Mouse (Mus musculus): ENCODE measurements around the gene Rho.

Rho gene

DNA sequence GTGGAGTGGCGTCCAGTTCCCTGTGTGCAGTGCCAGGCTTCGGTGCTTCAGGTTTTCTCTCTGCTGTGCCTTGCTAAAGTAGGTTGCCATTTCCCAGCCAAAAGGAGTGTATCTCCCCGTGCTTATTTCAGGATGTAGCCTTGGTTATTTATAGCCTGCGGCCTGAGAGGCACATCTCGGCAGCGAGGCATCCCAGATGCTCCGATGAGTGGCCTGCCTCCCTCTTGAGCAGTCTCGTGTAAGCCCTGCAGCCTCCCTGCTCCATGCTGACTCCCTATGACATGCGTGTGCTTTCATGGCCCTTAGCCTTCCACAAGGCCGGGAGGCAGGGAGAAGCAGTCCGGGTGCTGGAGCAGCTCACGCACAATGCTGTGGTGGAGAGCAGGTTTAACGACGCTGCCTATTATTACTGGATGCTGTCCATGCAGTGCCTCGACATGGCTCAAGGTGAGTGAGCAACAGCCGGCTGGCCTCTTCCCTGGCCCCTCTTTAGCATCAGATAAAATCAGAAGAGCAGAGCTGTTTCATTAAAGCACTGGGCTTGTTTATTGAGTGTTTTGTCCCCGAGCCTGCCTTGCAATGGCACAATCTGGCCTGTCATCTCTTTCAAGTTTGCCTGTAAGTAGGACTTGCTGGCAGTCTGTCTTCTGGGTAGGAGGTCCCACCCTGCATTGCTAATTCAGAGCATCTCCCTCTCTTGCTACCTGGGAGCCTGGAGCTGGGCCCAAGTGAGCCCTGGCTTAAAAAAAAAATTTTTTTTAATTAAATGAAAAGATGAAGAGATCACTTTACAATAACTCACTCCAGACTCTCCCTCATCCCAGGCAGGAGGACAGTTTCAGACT lies 15.7 kb upstream of the Rho start:
- DNase-seq (ENCODE audit: low spot score in 2 of 2): no peak

DNA sequence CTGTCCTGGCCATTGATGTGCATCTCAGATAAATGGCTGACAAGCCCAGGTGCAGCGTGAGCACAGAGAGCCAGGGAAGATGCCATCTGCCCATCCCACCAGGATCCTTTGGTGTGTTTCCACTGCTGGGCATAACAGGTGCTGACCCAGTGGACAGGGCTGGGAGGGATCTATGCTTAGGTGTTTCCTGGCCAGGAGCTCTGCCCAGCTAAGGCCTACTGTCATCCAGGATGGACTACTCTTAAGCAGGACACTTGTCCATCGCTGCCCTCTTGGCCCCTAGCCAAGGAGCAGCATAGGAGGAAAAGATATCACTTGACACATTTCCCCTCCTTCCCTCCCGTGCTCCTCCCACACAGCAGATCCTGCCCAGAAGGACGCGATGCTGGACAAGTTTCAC lies 14.9 kb upstream of the Rho start:
- no peak for DNase-seq (ENCODE audit: low spot score in 2 of 2)

DNA sequence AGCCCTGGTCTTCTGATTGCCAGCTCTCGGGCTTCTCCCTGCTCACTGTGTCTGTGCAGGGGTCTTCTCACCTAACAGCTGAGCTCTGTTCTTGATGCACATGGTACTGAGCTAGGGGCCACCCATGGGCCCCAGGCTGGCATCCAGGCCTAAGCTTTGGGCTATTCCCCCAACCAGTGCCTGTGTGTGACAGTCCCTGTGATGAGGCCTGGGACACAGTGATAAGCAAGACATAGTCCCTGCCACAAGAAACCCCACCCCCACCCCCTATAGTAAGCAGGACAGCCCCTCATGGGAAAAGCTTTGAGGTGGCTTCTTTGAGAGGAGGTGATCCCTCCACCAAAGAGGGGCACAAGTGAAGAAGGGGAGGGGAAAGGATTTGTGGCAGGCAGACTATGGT lies 12.9 kb upstream of the Rho start:
- no peak for DNase-seq (ENCODE audit: low spot score in 2 of 2)

DNA sequence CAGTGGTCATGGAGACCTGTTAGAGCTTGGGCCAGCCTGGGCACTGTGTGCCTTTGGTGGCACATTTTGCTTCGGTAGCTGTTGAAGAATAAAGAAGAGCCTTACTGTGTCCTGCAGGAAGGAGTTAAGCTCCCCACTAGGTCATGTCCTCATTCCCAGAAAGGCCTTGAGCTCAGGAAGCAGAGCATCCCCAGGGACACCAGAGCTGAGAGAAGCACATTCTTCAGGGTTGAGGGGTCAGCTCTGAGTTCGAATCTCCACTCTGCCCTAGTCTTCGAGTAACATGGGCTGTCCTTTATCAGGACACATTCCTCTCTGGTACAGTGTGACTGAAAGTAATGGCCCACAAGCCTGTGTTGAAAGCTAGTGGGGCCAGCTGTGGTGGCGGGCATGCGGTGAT lies 11.7 kb upstream of the Rho start:
- DNase-seq (ENCODE audit: low spot score in 2 of 2): no peak

DNA sequence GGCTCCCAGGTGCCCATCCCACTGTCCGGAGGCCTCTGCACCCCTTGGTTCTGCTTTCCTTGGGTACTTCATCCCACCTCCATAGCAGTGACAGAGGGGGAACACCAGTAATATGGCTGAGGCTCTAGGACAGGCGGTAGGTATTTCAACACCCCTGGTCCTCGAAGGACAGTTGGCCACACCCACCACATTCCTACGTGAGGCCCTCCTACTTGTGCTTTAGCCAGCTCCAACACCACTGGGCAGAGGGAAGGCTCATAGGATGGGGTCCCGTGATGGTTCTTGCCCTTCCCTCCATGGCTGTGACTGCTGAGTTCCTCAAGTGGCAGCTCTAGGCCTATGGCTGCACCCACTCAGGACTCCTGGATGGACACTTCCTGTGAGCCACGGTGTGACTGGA lies 6.7 kb upstream of the Rho start:
- DNase-seq (ENCODE audit: low spot score in 2 of 2): no peak

DNA sequence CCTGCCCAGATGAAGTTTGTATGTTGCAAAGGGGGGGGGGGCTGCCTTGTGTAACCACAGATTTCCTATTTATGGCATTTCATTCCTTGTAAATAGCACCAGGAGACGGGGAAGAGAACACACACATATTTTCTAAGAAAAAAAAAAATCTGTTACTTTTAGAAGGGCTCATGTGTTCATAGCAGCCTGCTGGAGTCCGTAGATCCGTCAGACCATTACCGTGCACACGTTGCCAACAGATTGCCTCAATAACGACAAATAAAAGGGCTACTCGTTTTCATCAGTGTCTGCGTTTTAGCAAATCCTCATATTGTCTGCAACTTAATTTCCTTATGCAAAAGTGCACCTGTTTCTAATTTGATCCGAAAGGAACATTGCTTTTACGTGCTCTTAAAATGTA lies 5.1 kb upstream of the Rho start:
- DNase-seq (ENCODE audit: low spot score in 2 of 2): no peak

DNA sequence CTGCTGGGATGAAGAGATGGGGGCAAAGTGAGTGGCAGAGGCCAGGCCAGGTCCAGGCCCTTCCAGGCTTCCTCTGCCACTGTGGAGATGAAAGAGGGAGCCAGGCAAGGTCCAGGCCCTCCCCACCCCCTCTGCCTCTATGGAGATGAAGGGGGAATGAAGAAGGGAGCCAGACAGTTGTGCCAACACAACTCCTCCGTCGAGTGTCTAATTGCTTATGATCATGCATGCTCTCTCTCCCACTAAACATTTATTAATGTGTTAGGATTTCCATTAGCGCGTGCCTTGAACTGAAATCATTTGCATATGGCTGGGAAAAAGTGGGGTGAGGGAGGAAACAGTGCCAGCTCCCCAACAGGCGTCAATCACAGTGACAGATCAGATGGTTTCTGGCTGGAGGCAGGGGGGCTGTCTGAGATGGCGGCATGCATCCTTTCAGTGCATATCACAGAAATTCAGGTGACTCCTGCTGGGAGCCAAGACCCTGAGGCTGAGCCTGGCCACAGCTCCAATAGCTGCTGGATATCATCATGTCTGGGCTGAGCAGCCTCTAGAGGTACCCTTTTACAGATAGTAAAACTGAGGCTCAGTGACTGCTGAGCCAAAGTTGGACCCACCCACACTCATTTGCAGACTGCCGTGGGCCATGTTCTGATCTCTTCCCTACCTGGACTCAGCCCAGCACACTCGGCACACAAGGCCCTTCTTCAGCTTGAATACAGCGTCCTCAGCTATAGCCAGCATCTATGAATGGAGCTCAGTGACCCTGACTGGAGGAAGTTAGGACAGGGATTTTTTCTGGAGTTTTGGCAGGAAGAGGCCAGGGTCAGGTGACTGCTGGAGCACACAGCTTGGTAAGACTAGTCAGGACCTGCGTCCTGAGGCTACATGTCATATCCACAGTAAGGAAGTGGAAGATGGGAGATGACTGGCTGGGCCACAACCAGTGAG lies 4.0 kb upstream of the Rho start:
- DNase-seq (ENCODE audit: low spot score in 2 of 2): no peak

DNA sequence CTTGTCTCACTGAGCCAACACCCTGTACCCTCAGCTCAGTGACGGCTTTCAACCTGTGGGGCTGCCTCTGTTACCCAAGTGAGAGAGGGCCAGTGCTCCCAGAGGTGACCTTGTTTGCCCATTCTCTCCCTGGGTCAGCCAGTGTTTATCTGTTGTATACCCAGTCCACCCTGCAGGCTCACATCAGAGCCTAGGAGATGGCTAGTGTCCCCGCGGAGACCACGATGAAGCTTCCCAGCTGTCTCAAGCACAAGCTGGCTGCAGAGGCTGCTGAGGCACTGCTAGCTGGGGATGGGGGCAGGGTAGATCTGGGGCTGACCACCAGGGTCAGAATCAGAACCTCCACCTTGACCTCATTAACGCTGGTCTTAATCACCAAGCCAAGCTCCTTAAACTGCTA lies 1.5 kb upstream of the Rho start:
- no peak for DNase-seq (ENCODE audit: low spot score in 2 of 2)

DNA sequence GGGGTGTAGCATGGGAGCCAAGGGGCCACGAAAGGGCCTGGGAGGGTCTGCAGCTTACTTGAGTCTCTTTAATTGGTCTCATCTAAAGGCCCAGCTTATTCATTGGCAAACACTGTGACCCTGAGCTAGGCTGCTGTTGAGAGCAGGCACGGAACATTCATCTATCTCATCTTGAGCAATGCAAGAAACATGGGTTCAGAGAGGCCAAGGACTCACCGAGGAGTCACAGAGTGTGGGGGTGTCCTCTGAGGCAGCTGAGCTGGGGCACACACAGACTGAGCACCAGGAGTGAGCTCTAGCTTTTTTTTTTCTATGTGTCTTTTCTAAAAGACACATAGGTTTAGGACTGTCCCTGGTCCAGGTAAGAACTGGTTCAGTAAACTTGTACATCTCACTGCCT lies 843 bp downstream of the Rho start:
- no peak for DNase-seq (ENCODE audit: low spot score in 2 of 2)

DNA sequence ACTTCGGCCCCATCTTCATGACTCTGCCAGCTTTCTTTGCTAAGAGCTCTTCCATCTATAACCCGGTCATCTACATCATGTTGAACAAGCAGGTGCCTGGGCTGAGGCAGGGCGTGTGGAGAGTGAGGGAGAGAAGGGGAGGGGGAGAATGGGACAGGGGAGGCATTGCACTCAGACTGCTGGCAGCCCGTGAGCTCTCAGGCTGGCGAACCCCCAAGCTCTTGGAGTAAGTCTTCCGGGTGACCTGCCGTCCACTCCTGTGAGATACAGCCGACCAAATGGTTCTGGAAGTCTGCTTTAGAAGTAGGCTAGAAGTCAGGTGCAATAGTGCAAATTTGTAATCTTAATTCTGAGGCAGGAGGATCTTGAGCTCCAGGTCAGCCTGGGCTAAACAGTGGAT lies 4.0 kb downstream of the Rho start:
- no peak for DNase-seq (ENCODE audit: low spot score in 2 of 2)

DNA sequence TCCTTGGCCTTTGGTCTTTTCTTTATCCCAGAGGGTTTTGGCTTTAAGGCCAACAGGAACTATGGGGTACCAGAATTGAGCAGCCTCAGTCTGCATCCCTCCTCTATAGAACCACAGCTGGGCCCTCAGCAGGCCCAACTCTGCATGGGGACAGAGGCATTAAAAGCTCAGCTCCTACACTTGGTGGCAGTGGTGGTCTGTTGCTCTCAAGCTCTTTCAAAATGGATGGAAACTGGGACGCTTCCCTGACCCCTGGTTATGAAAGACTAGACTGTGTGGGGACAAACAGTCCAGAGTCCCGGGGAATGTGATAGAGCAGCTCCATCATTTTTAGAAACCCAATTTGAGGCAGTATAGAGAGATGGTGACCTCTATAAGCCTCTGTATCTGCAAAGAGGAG lies 6.5 kb downstream of the Rho start:
- no peak for DNase-seq (ENCODE audit: low spot score in 2 of 2)

DNA sequence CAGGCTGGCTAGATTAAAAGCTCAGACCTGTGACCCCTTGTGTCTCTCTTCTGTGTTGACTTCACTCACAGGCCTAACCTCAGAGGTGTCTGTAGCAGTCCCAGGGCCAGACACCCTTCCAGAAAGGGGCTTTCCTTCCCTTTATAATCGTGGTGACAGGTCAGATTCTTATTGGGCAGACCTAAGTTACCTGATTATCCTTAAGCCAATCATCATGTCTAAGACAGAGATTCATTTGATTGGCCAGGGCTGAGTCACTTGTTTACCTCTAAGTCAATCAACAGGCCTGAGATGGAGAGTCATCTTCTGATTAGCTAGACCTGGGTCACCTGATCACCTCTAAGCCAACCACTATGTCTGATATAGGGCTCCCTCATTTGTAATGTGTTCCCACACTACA lies 7.2 kb downstream of the Rho start:
- DNase-seq (ENCODE audit: low spot score in 2 of 2): no peak

DNA sequence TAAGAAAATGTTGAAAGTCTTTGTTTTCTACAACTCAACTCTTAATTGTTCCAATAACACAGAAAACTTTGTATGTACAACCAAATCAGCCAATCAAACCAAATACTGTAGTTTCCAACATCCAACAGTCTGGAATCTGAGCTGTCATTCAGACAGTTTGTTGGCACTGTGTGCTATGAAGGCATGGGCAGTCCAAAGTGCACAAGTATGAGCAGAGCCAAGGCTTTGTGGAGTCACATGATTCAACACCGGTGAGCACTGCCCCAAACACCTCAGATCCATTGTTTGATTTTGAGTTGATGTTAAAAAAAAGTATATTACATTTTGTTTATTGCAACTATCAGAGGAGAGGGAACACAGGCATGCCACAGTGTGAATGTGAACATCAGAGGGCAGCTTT lies 9.1 kb downstream of the Rho start:
- DNase-seq (ENCODE audit: low spot score in 2 of 2): no peak

DNA sequence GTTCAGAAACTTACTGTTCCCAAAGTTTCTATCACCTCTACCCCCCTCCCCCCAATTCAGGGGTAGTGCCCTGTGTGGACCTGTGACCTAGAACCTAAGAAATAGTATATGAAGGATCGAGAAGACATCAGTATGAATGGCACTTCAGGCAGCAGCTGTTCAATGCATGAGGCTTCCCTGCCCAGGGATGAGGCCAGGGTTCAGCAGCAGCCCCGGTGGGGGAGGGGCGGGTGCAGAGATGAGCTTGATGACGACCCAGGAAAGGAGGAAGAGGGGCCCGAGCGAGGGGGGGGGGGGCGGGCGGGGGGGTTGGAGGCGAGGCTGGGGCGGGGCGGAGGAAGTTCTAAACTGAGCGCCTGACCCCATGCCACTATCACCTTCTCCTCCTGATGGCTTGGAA lies 9.6 kb downstream of the Rho start:
- DNase-seq (ENCODE audit: low spot score in 2 of 2): no peak

DNA sequence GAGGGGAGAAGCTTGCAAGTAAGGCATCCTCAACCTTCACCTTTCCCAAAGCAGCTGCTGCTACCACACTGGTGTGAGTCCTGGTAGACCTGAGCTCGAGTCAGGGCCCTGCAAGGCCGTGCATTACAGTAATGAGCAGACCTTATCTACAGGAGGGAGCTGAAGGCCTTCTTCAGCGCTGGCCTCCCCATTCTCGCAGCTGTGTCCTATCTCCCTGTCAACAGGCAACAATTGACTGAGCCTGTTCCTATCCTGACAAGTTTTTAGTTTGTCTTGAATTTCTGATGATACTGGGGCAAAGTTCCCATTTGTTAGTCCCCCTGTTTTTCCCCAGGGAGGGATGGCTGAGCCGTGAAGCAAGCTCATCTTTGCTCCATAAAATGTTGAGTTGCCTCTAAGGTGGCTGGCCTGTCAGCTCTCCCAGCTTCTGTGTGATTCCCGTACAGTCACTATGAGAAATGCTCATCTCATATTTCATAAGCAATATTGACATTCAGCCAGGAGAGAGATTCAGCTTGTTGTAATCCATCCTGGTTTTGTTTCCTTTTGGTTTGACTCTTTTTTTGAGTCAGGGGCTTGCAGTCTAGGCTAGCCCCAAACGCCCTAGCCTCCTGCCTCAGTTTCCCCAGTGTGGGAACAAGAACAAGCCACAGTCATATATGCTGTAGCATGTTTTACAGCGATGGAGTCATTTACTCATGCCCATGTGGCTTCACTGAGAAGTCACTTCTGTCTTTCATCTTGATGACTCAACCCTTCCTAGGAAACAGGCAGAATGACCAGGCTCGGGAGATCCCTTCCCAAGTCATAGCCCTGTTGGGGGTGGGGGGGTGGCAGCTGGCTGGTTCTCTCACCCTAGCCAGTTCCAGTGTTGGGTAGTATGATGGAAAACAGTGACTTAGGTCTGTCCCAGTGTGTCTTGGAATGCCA lies 12.2 kb downstream of the Rho start:
- no peak for DNase-seq (ENCODE audit: low spot score in 2 of 2)

DNA sequence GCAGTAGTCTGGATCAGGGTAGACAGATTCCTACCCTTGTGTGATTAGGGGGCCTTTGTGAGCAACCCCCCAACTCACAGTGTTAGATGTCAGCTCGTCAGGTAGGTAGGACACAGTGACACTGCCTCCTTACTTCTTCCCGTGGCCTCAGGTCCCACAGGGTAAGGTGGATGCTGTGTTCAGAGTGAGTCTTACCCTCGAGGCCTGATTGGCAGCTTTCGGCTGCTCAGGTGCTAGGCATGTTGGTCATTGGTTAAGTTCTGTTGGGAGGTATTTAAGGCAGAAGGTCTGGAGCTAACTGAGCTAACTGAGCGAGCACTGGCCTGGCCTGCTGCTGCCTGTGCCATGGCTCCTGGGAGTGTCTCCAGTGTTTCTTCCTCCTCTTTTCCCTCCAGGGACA lies 13.1 kb downstream of the Rho start, which contains the start of gene H1foo:
Gene H1foo (plus strand): TSS at position 301 of the 400 bp plus-strand sequence.
- DNase-seq (ENCODE audit: low spot score in 2 of 2): no peak

DNA sequence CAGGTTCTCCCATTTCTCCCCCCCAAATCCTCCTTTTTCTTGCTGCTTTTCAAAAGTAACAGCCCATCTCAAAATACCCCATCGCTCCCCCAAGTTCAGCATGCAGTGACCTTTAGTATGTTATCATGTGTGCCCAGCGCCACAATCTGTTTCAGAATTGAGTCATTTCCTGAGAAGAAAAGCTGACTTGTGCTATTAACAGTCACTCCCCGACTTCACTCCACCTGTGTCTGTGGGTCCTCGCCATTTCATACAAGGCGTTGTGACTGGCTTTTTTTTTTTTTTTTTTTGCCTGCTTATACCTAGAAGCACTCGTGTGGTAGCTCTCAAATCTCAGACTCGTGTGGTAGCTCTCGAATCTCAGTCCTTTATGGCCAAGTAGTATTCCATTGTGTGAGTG lies 14.1 kb downstream of the Rho start:
- DNase-seq (ENCODE audit: low spot score in 2 of 2): no peak

DNA sequence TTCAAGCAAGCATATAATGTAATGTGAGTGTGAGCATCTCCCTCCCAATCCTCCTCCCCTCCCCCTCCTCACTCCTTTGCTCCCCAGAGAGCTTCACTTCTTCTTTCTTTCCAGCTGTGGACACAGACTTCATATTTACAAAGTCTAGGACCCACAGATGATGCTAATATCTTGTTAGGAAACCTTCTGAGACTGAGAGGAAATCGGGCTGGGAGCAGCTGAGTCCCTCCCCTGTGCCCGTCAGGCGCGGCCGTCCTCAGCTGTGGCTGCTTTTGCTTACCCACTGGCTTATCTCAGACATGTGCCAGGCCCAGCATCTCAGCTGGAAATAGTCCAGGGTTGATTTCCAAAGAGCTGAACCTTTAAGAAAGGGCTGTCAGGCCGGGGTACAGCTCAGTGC lies 14.8 kb downstream of the Rho start:
- no peak for DNase-seq (ENCODE audit: low spot score in 2 of 2)

DNA sequence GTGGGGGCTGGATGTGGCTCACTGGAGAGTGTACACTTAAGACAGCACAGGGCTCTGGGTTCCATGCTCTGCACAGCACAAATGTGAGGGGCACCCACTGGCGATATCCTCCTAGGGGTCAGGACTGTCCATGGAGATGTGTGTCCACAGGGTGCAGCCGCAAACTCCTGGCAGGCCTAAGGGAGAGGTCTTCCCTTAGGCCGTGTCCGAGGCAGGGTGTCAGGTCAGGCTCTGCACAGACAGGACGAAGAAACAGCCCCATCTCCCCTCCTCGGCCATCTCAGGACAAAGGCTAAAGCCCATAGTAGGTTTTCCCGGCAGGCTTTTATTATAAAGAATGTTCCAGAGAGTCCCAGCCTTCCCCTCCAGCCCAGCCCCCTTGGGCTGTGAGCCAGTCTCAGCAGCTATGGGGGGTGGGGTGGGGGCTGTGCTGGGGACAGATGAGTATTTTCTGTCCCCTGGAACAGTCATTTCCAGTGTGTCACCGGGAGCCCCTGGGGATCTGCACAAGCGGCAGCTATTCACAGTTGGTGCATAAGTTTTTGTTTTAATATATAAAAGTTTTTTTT lies 23.0 kb downstream of the Rho start:
- no peak for DNase-seq (ENCODE audit: low spot score in 2 of 2)

DNA sequence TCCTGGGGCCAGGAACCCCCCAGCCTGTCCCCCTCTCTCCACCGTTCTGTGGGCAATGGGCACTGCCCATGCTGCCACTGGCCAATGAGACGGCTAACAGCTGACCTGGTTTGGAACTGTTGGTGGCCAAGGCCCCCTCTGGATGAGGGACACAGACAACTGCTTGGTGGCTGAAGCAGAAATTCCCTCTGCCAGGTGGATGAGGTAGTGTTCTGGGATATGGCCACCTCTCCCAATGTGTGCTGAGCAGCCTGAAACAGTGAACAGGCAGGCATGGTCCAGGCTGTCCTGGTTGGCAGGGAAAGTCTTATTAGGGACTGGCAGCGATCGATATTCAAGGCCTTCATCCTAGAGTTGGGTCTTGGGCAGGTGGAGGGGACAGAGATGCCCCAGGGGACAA lies 23.6 kb downstream of the Rho start:
- no peak for DNase-seq (ENCODE audit: low spot score in 2 of 2)

DNA sequence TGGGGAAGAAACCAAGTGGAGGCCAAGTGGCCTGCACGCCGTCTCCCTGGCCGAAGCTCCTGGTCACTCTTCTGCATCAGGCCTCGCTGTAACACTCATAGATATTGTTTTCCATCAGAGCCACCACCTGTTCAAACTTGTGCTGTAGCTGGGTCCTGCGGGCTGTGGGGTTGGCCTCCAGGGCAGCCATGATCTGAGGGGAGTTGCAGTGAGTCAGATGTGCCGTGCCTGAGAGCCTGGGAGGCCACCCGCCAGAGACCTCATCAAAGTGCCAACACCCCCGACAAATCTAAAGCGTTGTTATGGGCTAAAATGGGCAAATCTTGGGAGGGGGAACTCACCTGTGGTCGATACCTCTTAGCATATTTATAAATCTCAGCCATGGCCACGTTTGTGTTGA lies 24.1 kb downstream of the Rho start:
- no peak for DNase-seq (ENCODE audit: low spot score in 2 of 2)
